Mouse (Mus musculus) embryonic fibroblast, embryonic 13.5 days (primary cell): ENCODE results near the gene Purb. TPM values are rescaled to one million over a fixed set of nuclear protein-coding genes. Genes with fewer than 3 reads are reported as not detected.

Source experiments
- H3K27ac ChIP-seq: 2 replicates; pipeline ENCODE4 v1.5.1; 2012; ENCODE audit warnings: low read length, control low read depth, inconsistent platforms; ENCODE audit not compliant: insufficient read depth
- H3K4me1 ChIP-seq: 2 replicates; pipeline ENCODE4 v1.6.1; 2011; ENCODE audit warnings: low read length; ENCODE audit not compliant: control insufficient read depth, insufficient read depth
- H3K4me3 ChIP-seq: 2 replicates; pipeline ENCODE4 v1.5.1; 2011; ENCODE audit warnings: mild to moderate bottlenecking, control low read depth, low read length; ENCODE audit not compliant: insufficient read depth
- CTCF ChIP-seq: IDR thresholded peaks from 2 replicates; pipeline ENCODE4 v1.5.1; 2011; ENCODE audit warnings: mild to moderate bottlenecking, control low read depth, low read length, moderate library complexity, borderline replicate concordance; ENCODE audit not compliant: insufficient read depth
- POLR2A ChIP-seq: IDR thresholded peaks from 2 replicates; pipeline ENCODE4 v1.6.1; 2011; ENCODE audit warnings: low read depth, mild to moderate bottlenecking, control low read depth, low read length, moderate library complexity
- polyA plus RNA-seq: library from polyadenylated mRNA; stranded (reverse); fragments of >200 nt; gene quantifications from 2 replicates; pipeline ENCODE4 v1.2.4, GENCODE M21; 2011; ENCODE audit warnings: low read depth; ENCODE audit not compliant: missing spikeins, insufficient read length

Purb gene
- polyA plus RNA-seq: 38.7 and 43.2 TPM in 2 replicates

- Histone ChIP-seq H3K4me1 (peaks cover 3% of the 10 kb centered on the region; the same call in 1 of the 2 replicates), H3K27ac (peak within 1 kb of the TSS; percentile 93), H3K4me3 (peak within 1 kb of the TSS; percentile 96)
- no peak for TF ChIP-seq CTCF
- peak; percentile 87 for TF ChIP-seq POLR2A
These were observed at the start of gene Purb for GRCm38 (mm10) chr11:6475867-6476484. Gene Purb (minus strand): TSS chr11:6475917.

GRCm38 (mm10) chr11:6525241-6525640 lies 49.5 kb upstream of the Purb start:
- Histone ChIP-seq H3K4me1 (peaks cover 6% of the 10 kb centered on the region), H3K27ac (no peak overlapping the region), H3K4me3 (no peak overlapping the region)
- no peak for TF ChIP-seq CTCF
- TF ChIP-seq POLR2A: no peak

GRCm38 (mm10) chr11:6524880-6525238 lies 49.1 kb upstream of the Purb start:
- Histone ChIP-seq H3K4me3 (no peak overlapping the region), H3K4me1 (peaks cover 6% of the 10 kb centered on the region), H3K27ac (no peak overlapping the region)
- TF ChIP-seq POLR2A: peak; percentile 57
- no peak for TF ChIP-seq CTCF

- TF ChIP-seq POLR2A (peak; percentile 53), CTCF (no peak)
- Histone ChIP-seq H3K4me1 (peaks cover 6% of the 10 kb centered on the region), H3K27ac (no peak overlapping the region), H3K4me3 (no peak overlapping the region)
These were observed 48.6 kb upstream of the Purb start for GRCm38 (mm10) chr11:6524165-6524879.

- no peak for TF ChIP-seq CTCF
- peak; percentile 55 for TF ChIP-seq POLR2A
- Histone ChIP-seq H3K27ac (no peak overlapping the region), H3K4me3 (no peak overlapping the region), H3K4me1 (peaks cover 6% of the 10 kb centered on the region)
These were observed 48.0 kb upstream of the Purb start for GRCm38 (mm10) chr11:6523662-6524088.

GRCm38 (mm10) chr11:6522782-6523525 lies 47.2 kb upstream of the Purb start:
- Histone ChIP-seq H3K27ac (no peak overlapping the region), H3K4me1 (peaks cover 6% of the 10 kb centered on the region)
- no peak for TF ChIP-seq POLR2A
- no peak for TF ChIP-seq CTCF

GRCm38 (mm10) chr11:6520507-6521173 lies 44.9 kb upstream of the Purb start, which contains the start of gene Myo1g:
Gene Myo1g (minus strand): TSS chr11:6520965.
- Histone ChIP-seq H3K4me1 (no peaks in the 10 kb centered on the region), H3K27ac (no peak within 1 kb of the TSS), H3K4me3 (no peak within 1 kb of the TSS)
- TF ChIP-seq POLR2A: no peak
- TF ChIP-seq CTCF: no peak

More at GRCm38 (mm10) chr11:6522782-6523525, 47.2 kb upstream of the Purb start:
- no peak overlapping the region for H3K4me3 ChIP-seq

GRCm38 (mm10) chr11:6519491-6520033 lies 43.8 kb upstream of the Purb start:
- Histone ChIP-seq H3K4me3 (no peak overlapping the region), H3K27ac (no peak overlapping the region), H3K4me1 (no peaks in the 10 kb centered on the region)
- TF ChIP-seq CTCF (no peak), POLR2A (no peak)

- TF ChIP-seq POLR2A (no peak), CTCF (no peak)
- no peaks in the 10 kb centered on the region for H3K4me1 ChIP-seq
- H3K27ac ChIP-seq: no peak overlapping the region
- H3K4me3 ChIP-seq: no peak overlapping the region
These were observed 39.1 kb upstream of the Purb start for GRCm38 (mm10) chr11:6514837-6515236.
